Mouse (Mus musculus) effector memory CD4-positive, alpha-beta T cell, adult 7 months (primary cell): ENCODE data around the gene Gpx8. TPM values are rescaled to one million over a fixed set of nuclear protein-coding genes. Genes with fewer than 3 reads are reported as not detected.

Source experiments
- polyA plus RNA-seq: library from polyadenylated mRNA; unstranded; fragments of 100-300 nt; shearing (Covaris generic); gene quantifications from one replicate; pipeline ENCODE4 v1.2.1, GENCODE M21; 2017

Gene Gpx8
- polyA plus RNA-seq, result not detected

DNA sequence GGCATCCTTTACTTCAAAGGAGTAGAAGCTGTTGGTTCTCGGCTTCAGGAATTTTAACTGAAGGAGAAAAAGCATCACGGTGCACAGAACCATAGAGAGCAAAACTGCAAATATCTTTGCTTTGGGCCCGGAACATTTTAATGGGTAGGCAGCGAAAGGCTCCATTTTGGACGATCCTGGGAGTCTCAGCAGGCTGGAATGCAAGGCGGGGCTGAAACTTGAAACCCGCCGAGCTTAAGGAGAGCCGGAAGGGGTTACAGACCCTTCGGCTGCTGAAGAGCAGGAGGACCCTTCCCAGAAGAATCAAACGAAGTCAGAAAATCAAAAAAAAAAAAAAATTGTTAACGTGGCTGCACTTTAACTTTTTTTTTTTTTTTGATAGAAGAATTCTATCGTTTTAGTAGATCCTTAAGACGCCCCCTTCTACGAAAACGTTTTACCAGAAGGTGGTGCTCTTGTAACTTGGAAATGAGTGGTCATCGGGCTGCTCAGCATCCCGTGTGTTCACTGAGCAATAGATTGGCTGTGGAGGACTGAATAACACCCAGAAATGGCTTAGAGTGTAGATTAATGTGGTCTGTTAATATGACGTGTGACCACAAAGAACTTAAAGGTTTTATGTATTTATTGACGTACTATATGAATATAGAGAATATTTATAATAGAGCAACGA lies at the start of gene Gpx8:
Gene Gpx8 (minus strand): TSS at position 200 of the 673 bp plus-strand sequence.

DNA sequence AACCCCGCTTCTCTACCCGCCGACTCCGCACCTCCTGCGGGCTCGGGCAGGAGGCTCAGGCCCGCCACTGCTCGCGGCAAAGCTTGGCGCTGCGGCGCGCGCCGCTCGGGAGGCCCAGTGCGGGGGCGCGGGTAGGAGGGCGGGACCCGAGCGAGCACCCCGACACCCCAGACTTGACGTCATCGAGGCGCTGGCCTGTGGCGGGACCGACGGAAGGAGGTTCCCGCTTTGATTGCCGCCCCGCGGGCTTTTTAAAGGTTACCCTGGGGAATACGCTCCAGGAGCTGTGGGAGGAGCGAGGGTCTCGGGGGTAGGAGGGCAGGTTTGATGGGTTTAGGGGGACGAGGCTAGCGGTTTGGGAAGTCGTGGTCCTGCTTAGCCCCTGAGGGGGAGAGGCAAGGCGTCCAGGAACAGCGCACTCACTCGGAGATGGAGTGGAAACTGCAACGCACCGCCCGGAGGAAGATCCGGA lies 11.2 kb downstream of the Gpx8 start, which contains the start of gene Cdc20b:
Gene Cdc20b (plus strand): TSS at position 162 of the 472 bp plus-strand sequence.

DNA sequence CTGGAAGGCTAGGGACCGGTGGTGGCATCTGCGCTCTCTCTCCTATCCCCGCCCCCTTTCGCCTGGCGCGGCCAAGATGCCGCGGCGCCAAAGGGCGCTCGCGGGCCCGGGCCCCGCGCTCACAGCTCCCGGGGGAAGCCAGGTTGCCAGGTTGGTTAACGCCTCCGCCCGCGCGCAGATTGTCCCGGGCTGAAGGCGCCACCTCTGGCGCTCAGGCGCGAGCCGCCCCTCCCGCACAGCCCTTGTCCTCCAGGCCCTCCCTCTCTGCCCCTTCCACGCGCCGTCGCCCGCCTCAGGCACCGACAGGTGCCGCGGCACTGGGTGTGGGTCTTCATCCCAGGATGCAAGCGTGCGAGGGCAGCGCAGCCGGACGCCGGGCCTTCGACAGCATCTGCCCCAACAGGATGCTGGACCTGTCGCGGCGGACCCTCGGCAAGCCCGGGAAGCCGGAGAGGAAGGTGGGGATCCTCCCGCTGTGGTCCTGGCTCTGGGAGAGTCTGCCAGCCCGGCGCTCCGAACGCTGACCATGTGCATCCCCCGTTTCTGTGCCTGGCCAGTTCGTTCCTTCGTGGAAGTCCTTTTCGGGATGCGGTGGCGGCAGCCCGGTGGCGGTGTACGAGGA lies 52.6 kb downstream of the Gpx8 start, which contains the start of gene Mcidas:
Gene Mcidas (plus strand): TSS at position 315 of the 622 bp plus-strand sequence.

Other genes with a start within 250 kb of the Gpx8 start
- not detected for gene Plpp1, start 245.6 kb downstream of the Gpx8 start, polyA plus RNA-seq
- 65.1 TPM for gene Mtrex, start 119.0 kb downstream of the Gpx8 start, polyA plus RNA-seq
- gene Dhx29, start 119.0 kb downstream of the Gpx8 start, polyA plus RNA-seq, result 17.4 TPM
- gene Ccno, start 58.6 kb downstream of the Gpx8 start, polyA plus RNA-seq, result 1.5 TPM
- 0.21 TPM for gene Mcidas, start 52.6 kb downstream of the Gpx8 start, polyA plus RNA-seq
- gene Cdc20b, start 11.3 kb downstream of the Gpx8 start, polyA plus RNA-seq, result not detected
- gene Gzma, start 54.6 kb upstream of the Gpx8 start, polyA plus RNA-seq, result 1.6 TPM
- 2.0 TPM for gene Esm1, start 163.2 kb upstream of the Gpx8 start, polyA plus RNA-seq
- 22.6 TPM for gene Gzmk, start 179.5 kb upstream of the Gpx8 start, polyA plus RNA-seq
- not detected for gene BC067074, start 246.7 kb upstream of the Gpx8 start, polyA plus RNA-seq